Mouse (Mus musculus): Measurements from ENCODE around the gene Itpk1.

Itpk1 gene

DNA sequence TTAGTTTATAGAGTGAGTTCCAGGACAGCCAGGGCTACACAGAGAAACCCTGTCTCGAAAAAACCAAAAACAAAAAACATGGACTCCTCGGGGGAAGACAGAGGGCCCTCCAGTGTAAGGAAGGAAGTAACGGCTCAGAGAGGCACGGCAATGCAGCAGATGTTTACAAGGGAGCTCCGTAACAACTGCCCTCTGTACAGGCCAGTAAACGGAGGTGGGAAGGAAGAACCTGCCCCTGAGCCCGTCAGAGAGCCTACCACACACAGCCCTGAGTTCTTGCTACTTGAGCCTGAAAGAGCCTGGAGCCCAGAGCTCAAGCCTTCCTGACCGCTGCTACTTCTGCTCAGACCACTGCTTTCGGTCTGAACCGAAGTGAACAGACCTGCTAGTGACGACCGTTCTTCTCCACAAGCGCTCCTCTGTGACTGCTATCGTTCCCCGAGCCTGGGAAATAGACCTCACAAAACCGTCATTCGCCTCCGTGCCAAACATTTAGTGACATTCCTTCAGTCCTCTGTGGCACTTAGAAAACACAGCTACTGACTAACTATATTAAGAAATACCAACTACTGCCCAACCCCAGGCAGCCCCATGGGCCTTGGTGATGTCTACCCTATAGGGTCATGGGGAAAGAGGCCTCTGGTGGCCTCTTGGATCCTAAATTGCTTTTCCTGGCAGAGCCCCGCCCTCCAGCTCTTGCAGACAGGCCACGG, 8.6 kb upstream of the Itpk1 start:
- DNase-seq (ENCODE audit: low spot score in 2 of 2) = no peak

DNA sequence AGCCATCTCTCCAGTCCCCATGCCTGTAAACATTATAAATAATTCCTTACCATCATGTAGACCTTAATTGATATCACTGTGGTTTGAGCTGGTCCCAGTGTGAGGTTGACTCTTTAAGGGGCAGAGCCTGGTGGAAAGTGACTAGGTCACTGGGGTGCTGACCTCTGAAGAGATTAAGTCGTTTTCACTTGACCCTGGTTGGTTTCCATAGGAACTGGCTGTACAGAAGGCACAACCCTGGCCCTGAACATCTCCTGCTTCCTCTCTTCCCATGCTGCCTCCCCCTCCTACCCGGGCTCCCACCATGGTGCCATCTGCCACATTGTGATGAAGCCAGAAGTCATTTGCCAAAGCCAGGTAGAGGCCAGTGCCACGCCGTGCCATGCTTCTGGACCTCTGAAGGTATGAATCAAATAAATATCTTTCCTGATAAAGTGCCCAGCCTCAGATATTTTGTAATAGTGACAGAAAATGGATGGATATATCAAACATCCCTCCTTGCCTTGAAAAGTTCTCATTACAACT, 6.2 kb upstream of the Itpk1 start:
- DNase-seq (ENCODE audit: low spot score in 2 of 2) = no peak

DNA sequence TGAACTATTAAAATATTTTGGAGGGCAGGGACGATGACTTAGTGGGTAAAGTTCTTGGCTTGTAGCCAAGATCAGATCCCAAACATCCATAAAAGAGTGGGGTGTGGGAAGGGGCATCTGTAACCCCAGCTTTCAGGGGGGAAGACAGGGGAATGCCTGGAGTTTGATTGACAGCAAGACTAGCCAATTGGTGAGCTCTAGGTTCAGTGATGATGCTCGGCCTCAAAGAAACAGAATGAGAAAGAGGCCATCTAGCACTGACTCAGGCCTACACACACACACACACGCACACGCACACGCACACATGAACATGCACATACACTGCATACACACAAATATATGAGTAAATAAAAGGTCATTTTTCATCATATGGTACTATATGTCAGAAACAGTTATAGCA, 5.2 kb upstream of the Itpk1 start:
- DNase-seq (ENCODE audit: low spot score in 2 of 2) = no peak

DNA sequence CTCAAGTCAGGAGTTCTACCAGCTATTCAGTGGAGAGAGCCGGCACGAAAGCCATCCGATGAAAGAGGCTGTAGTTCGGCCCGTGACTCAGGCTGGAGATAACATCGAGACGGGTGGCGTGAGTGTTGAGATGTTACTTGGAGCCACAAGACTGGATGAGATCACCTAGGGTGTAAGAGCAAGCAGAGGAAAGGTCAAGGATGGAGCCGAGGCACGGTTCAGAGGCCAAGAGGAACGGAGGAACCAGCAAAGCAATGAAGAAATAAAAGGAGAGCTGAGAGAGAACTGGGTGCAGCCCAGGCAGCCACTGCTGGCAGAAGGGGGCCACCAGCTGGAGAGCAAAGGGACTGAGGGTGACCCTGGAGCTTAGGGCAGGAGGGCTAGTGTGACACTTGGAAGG, 3.5 kb upstream of the Itpk1 start:
- DNase-seq (ENCODE audit: low spot score in 2 of 2) = no peak

DNA sequence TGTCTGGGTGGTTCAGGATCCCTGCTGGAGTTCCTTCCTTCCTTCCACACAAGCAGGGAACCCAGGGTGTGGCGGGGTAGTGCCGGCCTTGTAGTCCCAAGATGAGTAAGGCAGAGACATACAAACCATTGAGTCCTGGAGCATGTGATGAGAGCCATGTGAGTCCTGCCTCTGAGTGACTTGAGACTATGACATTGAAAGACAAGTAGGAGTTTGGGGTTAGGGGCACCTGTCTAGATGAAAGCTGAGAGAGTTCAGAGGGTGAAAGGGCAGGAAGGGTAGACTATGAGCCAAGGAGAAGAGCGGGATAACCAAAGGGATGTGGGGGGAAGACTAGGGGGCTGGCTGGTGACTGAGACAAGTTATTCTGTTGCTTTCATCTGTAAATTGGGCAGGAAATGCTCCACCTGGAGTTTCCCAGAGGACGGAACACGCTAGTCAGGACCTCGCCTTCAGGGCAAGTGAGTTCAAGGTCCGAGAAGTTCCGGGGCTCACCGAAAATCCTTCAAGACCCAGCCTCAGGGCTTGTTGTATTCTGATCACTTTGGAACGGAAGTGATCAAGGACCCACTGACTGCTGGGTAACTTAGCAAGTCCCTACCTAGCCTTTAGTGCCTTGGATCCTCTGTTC, 2.2 kb upstream of the Itpk1 start:
- no peak for DNase-seq (ENCODE audit: low spot score in 2 of 2)

DNA sequence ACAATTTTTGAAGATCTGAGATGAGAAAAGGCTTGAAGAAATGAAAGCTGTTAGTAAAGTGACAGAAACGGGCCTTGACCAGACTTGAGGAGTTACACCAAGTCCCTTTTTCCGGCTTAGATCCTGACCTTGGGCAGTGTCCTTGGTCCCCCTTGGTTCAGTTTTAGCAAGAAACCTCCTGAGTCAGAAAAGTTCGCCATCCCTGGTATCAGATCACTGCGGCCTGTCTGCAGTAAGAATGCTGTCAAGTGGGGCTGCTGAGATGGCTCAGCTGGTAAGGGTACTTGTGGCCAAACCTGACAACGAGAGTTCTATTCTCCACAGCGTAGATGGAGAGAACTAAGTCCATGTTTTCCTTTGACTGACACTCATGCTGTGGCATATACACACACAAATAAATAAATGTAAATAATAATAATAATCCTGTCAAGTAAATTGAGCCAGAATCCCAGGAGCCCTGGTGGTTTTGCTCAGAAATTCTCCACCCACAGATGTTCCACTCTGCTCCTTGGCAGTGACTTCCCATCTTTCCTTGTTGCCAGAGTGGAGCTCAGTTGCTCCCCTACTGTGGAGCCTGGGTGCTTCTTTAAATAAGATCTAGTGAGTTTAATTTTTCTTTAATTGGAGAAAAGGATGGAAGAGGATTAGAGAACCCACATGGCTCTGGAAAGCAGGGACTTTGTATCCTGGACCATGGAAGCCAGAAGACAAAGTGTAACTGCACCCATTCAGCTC, 1.3 kb upstream of the Itpk1 start:
- DNase-seq (ENCODE audit: low spot score in 2 of 2) = no peak

DNA sequence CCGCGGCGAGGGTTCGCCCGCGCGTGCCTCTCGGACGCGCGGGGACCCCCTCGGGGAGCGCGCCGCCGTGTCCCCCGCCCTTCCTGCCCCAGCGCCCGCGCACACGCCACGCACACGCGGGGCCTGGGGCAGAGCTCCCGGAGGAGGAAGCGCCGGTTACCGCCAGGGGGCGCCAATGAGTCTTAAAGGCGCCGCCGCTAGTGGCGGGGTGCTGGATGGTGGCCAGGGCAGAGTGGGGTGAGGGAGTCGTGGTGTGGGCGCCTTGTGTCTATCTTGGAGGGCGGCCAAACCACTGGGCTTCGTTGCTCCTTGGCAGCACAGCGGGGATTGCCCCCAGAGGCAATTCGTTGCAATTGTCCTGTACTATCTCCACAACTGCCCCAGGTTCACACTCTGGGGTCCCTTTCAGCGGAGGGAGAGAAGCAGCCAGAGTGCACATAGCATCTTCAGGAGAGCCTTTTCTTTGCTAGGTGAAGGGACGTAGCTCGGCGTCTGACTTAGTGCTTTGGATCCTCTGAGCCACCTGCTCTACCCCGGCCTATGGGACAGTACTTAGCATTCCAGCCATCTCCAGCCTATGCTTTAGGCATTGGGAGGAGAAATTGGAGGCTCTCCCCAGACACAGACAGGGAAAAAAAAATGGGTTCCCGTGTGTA, 614 bp upstream of the Itpk1 start:
- DNase-seq (ENCODE audit: low spot score in 2 of 2) = peak; percentile 72 to 82

DNA sequence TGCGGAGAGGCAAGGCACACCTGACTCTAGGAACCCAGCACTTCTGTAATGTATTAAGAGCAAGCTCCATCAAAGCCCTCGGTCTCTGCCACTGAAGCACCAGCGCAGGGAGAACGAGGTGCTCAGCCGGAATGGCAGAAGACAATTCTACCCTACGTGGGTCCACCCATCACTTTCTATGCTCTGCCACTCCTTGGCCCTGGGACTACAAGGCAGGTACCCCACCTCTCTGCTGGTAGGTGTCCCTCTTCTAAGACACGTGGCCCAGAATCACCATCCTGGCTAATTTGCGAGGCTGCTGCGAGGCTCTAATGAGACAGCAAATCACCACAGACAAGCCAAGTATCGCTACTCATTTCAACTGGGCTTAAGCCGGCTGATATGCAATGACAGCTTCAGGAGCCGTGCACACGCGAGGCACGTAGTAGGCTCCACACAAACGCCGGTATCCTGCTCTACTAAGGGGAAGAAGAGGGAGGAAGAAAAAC, 765 bp downstream of the Itpk1 start:
- no peak for DNase-seq (ENCODE audit: low spot score in 2 of 2)

DNA sequence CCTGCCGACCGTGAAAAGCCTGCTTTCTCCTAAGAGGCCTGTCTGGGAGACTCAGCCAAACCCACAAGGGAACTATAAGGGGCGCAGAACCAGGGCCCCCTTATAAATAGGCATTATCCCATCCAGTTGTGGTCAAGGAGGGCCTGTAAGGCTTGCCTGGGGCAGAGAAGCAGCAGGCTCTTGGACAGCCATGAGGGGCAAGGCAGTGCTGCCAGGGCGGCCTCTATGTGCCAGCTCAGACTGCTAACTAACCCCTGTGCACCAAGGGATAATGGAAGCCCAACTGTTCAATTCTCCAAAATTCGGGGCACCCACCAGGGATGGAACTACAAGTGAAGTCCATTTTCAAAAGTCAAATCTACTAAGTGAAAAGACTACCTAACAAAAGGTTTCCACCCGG, 1.3 kb downstream of the Itpk1 start:
- no peak for DNase-seq (ENCODE audit: low spot score in 2 of 2)

DNA sequence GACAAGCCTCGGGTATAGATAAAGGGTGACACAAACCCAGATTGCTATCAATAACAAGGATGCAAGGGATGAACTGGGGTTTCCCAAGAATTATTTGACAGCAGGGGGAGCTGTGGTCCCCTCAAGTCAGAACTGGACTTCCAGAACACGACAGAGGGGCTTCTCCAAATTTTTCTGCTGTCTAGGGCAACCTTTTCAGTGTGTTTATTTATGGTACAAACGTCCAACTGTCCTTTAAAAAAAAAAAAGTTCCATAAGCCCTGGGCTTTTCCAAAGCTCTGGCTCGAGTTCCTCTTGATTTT, 1.7 kb downstream of the Itpk1 start:
- no peak for DNase-seq (ENCODE audit: low spot score in 2 of 2)

DNA sequence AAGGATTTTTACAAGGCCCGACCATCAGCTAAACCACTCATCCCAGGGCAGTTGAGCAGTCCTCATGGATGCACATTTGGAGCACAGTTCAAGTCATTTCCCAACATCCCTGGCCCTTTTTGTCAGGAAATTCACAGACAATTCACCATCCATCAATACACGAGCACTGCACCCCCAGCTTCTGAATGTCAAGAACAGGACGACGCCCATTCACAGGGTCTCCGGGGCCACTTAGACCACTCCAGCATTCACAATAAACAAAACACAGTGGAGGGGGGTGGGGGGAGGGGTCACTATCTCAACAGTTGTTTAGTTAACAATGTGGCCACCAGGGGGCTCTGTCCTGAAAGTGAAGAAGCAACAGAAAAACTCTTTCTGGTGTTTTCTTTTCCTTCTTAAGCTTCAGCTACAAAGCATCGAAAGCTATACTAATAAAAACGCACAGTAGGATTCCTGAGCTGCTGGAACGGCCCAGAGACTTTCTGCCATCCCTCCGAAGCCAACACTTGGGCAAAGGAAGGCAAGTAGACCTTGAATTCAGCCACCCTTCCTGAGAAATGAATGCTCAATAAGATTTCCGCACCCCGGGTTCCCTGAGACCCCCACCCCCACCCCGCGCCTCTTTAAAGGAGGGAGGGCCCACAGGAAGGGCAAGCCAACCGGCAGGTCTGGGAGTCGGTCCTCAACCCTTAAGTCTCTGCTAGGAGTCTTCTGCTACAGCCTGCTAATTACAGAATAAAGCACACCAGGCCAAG, 2.2 kb downstream of the Itpk1 start:
- peak in 1 of 2 experiments; percentile 72 for DNase-seq (ENCODE audit: low spot score in 2 of 2)

DNA sequence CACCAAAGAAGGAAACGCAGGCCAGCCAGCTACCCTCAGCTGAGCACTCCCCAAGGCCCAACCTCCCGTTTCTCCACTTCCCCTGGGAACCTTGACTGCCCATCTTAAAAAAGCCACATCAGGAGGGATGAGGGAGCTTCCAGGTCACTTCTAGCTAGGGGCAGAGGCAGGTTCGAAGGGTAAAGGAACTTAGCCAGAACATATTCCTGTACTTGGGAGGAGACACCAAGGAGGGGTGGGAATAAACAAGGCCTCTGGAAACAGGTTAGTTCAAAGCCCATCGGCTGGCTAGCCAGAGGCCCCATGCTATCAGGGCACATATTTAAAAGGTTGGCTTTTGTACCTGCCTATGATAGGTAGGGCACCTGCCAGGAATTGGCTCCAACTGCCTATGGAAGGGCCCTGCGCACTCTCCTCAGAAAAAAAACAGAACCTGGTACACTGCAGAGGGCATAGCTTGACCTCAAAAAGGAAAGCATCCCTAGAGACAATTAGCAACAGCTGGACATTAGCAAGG, 3.0 kb downstream of the Itpk1 start:
- no peak for DNase-seq (ENCODE audit: low spot score in 2 of 2)

DNA sequence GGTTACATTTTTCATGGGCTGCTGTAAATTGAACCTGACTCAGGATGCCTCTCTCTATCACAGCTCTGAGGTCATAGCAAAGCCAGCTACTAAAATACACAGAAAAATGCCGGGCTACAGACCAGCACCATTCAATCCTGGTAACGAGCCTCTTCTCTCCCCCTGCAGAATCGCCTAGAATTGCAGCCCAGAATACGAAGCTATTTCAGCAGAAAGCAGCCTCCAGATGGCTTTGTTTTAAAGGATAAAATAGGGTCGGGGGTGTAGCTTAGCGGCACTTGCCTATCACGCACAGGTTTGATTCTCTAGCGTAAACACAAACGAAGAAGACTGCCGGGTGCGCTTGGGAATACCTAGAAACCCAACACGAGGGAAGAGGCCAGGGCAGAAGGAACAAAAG, 4.3 kb downstream of the Itpk1 start:
- no peak for DNase-seq (ENCODE audit: low spot score in 2 of 2)

DNA sequence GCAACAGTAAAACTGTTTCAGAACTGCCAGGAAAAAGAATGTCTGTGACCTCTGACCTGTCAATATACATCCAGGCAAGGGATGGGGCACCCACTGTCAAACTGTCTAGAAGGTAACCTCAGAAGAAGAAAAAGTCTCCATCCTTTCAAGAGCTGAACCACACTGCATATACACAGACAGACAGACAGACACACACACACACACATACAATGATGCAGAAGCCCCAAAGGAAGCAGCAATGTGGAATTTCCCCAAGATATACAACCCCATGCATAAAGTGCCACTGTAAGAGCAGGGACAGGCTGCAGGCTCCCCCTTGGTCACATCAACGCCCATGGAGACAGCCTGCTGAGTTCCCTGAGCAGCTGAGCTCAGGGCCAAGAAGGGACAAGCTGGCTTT, 5.6 kb downstream of the Itpk1 start:
- DNase-seq (ENCODE audit: low spot score in 2 of 2) = no peak

DNA sequence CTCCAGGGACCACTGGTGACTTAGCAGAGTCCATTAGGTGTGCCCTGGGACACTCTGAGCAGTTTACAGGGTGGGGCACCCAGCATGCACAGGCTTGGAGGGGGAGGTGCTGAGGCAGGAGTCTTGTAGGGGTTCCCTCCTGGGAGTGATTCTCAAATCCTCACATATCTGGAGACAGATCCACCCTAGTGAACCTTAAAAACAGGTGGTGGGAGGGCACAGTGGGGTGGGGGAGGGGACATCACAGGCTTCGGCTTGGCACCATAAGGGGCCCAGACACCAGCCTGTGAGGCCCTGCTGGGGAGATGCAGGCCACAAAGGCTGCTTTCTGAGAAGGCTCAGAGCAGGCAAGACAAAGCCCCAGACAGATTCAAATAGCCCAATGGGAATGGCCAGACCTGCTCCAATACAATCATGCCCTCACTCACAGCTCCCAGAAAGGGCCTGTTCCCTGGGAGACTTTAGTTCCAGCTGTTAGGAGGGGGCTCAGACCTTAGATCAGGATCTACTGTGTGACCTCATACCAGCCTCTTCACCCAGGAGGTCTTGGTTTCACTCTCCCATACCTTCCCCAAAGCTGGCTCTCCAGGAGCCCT, 6.5 kb downstream of the Itpk1 start:
- no peak for DNase-seq (ENCODE audit: low spot score in 2 of 2)

DNA sequence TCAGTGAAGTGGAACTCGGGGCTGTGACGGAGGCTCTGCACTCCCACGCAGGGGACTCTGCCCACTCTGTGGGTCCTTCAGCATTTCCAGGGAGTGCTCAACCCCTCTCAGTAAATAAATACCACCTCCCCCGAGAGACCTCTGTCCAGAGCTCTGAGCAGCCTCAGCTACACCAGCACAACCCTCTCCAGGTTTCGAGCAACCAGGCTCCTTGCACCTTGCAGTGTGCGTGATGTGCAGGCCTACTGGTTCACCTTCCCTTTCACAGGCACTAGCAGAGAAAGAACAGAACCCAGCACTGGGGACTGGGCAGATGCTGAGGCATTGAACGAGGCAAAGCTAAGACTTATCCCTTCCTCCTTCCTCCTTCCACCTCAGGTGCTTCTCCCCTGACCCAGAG, 7.3 kb downstream of the Itpk1 start:
- no peak for DNase-seq (ENCODE audit: low spot score in 2 of 2)

DNA sequence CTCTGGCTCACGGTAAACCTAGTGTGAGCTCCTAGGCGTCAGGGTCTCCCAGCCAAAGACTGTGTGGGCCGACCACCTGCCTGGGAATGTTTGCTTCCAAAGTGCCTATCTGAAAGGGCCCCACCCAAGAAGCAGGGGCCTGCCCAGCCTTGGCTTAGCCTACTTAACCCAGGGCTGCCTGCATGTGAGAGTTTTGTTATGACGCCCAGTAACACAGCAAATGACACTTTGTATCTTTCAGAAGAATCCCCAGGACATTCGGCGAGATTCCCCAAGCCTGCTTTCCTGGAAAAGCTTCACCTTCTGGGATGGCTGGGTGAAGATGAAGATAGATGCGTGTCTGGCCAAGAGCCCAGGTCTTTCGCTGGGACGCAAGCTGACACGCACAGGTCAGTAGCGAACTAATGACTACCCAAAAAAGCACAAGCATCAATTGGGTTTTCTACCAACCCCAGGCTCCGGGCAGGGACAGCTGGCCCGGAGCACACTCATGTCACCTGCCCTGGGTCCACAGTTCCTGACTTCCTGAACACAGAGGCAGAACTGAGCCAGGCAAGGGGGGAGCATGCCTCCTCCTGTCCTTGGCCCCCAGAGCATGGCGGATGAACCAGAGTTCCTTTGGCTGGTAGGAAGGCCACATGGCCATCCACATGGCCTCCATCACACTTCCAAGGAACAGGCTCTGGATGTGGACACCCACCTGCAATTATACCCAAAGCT, 7.9 kb downstream of the Itpk1 start:
- no peak for DNase-seq (ENCODE audit: low spot score in 2 of 2)

DNA sequence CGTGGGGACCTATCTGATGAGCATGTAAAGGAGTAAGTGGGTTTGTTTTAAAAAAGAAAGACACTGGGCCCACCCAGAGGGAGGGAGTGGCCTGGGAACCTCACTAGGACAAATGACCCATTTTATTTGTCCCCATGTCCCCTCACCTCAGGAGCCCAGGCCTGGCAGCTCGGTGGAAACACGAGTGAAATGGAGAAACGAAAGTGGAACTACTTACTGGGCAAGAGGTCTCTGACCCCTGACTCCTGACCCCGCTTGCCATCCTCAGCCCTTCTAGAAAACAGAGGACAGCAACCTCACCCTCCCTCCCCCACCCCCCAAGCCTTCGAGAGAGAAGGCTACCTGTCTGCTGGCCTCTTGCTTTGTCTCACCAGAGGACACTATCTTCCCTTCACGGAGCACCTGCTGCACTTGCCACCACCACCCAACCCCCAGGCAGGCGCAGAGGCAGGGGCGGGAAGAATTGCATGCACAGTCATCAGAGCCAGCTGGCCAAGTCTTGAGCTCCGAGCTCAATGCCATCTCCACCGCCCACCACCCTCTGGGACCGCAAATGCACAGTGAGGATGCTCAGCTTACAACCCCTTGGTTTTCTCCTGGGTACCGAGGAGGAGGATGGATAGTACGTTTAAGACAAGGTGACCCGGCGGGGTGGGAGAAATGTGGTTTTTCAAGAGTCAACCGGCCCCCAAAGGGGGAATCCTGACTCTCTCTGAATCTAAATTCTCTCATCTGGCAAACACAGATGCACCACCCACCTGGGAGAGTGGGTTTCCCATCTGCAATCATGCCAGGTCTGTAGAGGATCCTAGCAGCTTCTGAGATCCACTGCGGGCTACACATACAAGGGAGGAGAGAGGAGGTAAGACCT, 9.1 kb downstream of the Itpk1 start:
- no peak for DNase-seq (ENCODE audit: low spot score in 2 of 2)

DNA sequence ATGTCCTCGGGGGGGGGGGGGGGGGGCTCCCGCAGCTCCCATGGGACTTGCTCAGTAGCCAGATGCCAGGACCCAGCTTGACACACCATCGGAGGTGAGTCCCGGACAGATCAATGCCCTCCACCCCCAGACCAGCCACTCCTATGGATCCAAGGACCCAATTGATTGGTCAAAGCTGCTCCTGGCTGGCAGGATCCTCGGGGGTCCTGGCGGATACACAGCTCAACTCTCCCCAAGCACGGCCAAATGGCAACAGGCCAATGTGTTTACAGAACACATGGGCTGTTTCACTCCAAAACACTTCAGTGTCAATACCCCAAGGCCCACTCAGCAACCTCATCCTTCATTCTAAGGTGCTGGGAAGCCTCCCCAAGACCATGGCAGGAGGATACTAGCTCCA, 13.0 kb downstream of the Itpk1 start:
- no peak for DNase-seq (ENCODE audit: low spot score in 2 of 2)
